Mouse (Mus musculus): ENCODE measurements at regions not wholly inside any gene's neighbourhood (a gene's known extent, or its start where the extent isn't known, plus 50 kb on each side); places are given as distances from the start of the nearest gene placed in this dataset.

- Histone ChIP-seq H3K9me3 (no peaks in the 10 kb centered on the region), H3K4me3 (replicated peaks) (no peak overlapping the region), H3K27me3 (replicated peaks) (no peaks in the 10 kb centered on the region), H3K4me1 (peaks cover 18% of the 10 kb centered on the region), H3K36me3 (replicated peaks; ENCODE audit: low read length) (no peaks in the 10 kb centered on the region)
- TF ChIP-seq GATA1 (IDR thresholded peaks at IDR 0.05; ENCODE audit: borderline replicate concordance, low read length), result no peak
- TF ChIP-seq FLI1 (IDR thresholded peaks at IDR 0.05; ENCODE audit: low read length), result no peak
These were observed 86.3 kb downstream of the Rgs2 start for GRCm38 (mm10) chr1:143917623-143918022.

DNA sequence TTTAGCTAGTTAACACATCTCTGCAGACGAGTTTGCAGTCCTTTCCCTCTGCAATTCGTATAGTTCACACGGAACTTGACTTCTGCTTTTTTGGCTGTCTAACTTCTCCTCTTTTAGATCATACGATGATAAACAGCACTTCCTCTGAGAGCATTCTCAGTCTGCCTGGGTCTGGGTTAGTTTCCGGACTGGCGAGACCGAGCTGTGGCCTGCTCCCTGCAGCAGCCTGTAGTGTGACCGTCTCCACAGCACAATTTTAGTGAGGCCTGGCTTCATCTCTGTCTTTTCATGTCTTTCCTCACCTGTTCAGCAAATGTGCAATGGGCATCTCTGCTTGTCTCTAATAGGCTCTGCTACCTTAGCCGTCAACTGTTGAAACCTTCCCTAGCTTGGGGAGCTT is 87.4 kb downstream of the Rgs2 start:
- Histone ChIP-seq H3K9me3 (no peaks in the 10 kb centered on the region), H3K27me3 (replicated peaks) (no peaks in the 10 kb centered on the region), H3K4me3 (replicated peaks) (peak overlapping the region; percentile 83), H3K4me1 (peaks cover 18% of the 10 kb centered on the region), H3K36me3 (replicated peaks; ENCODE audit: low read length) (no peaks in the 10 kb centered on the region)
- TF ChIP-seq FLI1 (IDR thresholded peaks at IDR 0.05; ENCODE audit: low read length) (no peak), GATA1 (IDR thresholded peaks at IDR 0.05; ENCODE audit: borderline replicate concordance, low read length) (no peak)

DNA sequence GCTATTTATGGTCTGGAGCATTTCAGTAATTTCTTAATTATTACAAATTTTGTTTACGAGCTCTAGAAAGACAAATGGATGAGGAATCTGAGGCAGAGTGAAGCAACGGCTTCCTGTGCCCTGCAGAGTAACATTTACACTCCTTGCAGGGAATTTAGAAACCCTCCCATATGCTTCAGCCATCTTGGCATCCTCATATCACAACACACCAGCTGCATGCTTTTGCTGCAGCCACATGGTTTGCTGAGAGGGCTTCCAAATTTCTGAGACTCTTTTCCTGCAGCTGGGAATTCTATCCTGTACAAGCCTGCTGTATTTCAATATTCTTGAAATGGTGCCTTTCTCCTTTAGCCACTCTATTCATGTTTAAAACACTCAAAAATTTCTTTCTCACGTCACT is 91.4 kb downstream of the Rgs2 start:
- TF ChIP-seq GATA1 (IDR thresholded peaks at IDR 0.05; ENCODE audit: borderline replicate concordance, low read length), result no peak
- no peak for TF ChIP-seq FLI1 (IDR thresholded peaks at IDR 0.05; ENCODE audit: low read length)
- Histone ChIP-seq H3K36me3 (replicated peaks; ENCODE audit: low read length) (no peaks in the 10 kb centered on the region), H3K27me3 (replicated peaks) (no peaks in the 10 kb centered on the region), H3K4me1 (peaks cover 12% of the 10 kb centered on the region), H3K4me3 (replicated peaks) (no peak overlapping the region), H3K9me3 (no peaks in the 10 kb centered on the region)

- Histone ChIP-seq H3K36me3 (replicated peaks; ENCODE audit: low read length) (no peaks in the 10 kb centered on the region), H3K4me3 (replicated peaks) (no peak overlapping the region), H3K27me3 (replicated peaks) (no peaks in the 10 kb centered on the region), H3K9me3 (no peaks in the 10 kb centered on the region), H3K4me1 (peaks cover 3% of the 10 kb centered on the region)
- TF ChIP-seq FLI1 (IDR thresholded peaks at IDR 0.05; ENCODE audit: low read length) (no peak), GATA1 (IDR thresholded peaks at IDR 0.05; ENCODE audit: borderline replicate concordance, low read length) (no peak)
These were observed 92.7 kb downstream of the Rgs2 start for GRCm38 (mm10) chr1:143911230-143911629.

- Histone ChIP-seq H3K9me3 (no peaks in the 10 kb centered on the region), H3K4me3 (replicated peaks) (no peak overlapping the region), H3K27me3 (replicated peaks) (no peaks in the 10 kb centered on the region), H3K36me3 (replicated peaks; ENCODE audit: low read length) (no peaks in the 10 kb centered on the region), H3K4me1 (peaks cover 3% of the 10 kb centered on the region; the same call in 1 of the 2 replicates)
- TF ChIP-seq GATA1 (IDR thresholded peaks at IDR 0.05; ENCODE audit: borderline replicate concordance, low read length), result no peak
- no peak for TF ChIP-seq FLI1 (IDR thresholded peaks at IDR 0.05; ENCODE audit: low read length)
These were observed 93.4 kb downstream of the Rgs2 start for GRCm38 (mm10) chr1:143910530-143910929.

DNA sequence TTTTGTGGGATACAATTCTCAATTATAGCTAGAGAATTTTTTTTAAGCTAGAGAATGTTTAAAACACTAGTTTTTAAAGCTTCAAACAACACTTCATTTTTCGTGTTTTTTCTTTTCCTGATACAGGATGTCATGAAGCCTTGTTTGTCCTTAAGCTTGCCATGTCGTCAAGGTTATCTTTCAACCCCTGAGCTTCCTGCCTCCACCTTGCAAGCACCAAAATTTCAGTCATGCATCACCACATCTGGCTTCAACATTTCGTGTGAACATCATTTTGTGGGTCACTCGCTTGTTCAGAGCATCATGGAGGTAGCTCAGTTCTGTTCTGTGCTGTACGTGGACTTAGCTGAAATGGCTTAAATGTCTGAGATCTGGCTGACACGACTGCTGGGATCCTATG is 96.6 kb downstream of the Rgs2 start:
- H3K9me3 ChIP-seq, result no peaks in the 10 kb centered on the region
- no peaks in the 10 kb centered on the region for H3K36me3 ChIP-seq (replicated peaks; ENCODE audit: low read length)
- H3K4me1 ChIP-seq, result peaks cover 3% of the 10 kb centered on the region; the same call in 1 of the 2 replicates
- TF ChIP-seq GATA1 (IDR thresholded peaks at IDR 0.05; ENCODE audit: borderline replicate concordance, low read length) (no peak), FLI1 (IDR thresholded peaks at IDR 0.05; ENCODE audit: low read length) (no peak)
- no peak overlapping the region for H3K4me3 ChIP-seq (replicated peaks)
- no peaks in the 10 kb centered on the region for H3K27me3 ChIP-seq (replicated peaks)

- TF ChIP-seq FLI1 (IDR thresholded peaks at IDR 0.05; ENCODE audit: low read length), result no peak
- TF ChIP-seq GATA1 (IDR thresholded peaks at IDR 0.05; ENCODE audit: borderline replicate concordance, low read length), result no peak
- Histone ChIP-seq H3K4me3 (replicated peaks) (no peak overlapping the region), H3K27me3 (replicated peaks) (no peaks in the 10 kb centered on the region), H3K9me3 (no peaks in the 10 kb centered on the region), H3K36me3 (replicated peaks; ENCODE audit: low read length) (no peaks in the 10 kb centered on the region), H3K4me1 (peaks cover 3% of the 10 kb centered on the region; the same call in 1 of the 2 replicates)
These were observed 97.1 kb downstream of the Rgs2 start for GRCm38 (mm10) chr1:143906881-143907280.

- Histone ChIP-seq H3K4me3 (replicated peaks) (no peak overlapping the region), H3K36me3 (replicated peaks; ENCODE audit: low read length) (no peaks in the 10 kb centered on the region), H3K27me3 (replicated peaks) (no peaks in the 10 kb centered on the region), H3K4me1 (peaks cover 3% of the 10 kb centered on the region; the same call in 1 of the 2 replicates), H3K9me3 (no peaks in the 10 kb centered on the region)
- TF ChIP-seq GATA1 (IDR thresholded peaks at IDR 0.05; ENCODE audit: borderline replicate concordance, low read length) (no peak), FLI1 (IDR thresholded peaks at IDR 0.05; ENCODE audit: low read length) (no peak)
These were observed 100.0 kb downstream of the Rgs2 start for GRCm38 (mm10) chr1:143903985-143904384.

GRCm38 (mm10) chr1:143903234-143903633 is 100.7 kb downstream of the Rgs2 start:
- no peaks in the 10 kb centered on the region for H3K9me3 ChIP-seq
- no peaks in the 10 kb centered on the region for H3K36me3 ChIP-seq (replicated peaks; ENCODE audit: low read length)
- no peak for TF ChIP-seq FLI1 (IDR thresholded peaks at IDR 0.05; ENCODE audit: low read length)
- TF ChIP-seq GATA1 (IDR thresholded peaks at IDR 0.05; ENCODE audit: borderline replicate concordance, low read length), result no peak
- no peak overlapping the region for H3K4me3 ChIP-seq (replicated peaks)
- H3K4me1 ChIP-seq, result peaks cover 3% of the 10 kb centered on the region; the same call in 1 of the 2 replicates
- H3K27me3 ChIP-seq (replicated peaks), result no peaks in the 10 kb centered on the region

- Histone ChIP-seq H3K27me3 (replicated peaks) (no peaks in the 10 kb centered on the region), H3K9me3 (no peaks in the 10 kb centered on the region), H3K4me1 (no peaks in the 10 kb centered on the region), H3K4me3 (replicated peaks) (no peak overlapping the region), H3K36me3 (replicated peaks; ENCODE audit: low read length) (no peaks in the 10 kb centered on the region)
- TF ChIP-seq FLI1 (IDR thresholded peaks at IDR 0.05; ENCODE audit: low read length) (no peak), GATA1 (IDR thresholded peaks at IDR 0.05; ENCODE audit: borderline replicate concordance, low read length) (no peak)
These were observed 102.6 kb downstream of the Rgs2 start for GRCm38 (mm10) chr1:143901127-143901920.

Data from megakaryocyte, embryonic 14.5 days (primary cell).